Comparison of ENCODE assay signal across 13 mouse cellular contexts in genomic region chr5:125073896-125074295, GRCm38 (mm10).
DNase-seq lines count a peak whose midpoint lies in the region; ATAC-seq and TF ChIP-seq lines count a peak whose summit lies in the region.
"Had no signal": no experiment of that assay in that cellular context is flagged by ENCODE, and none has a peak within 500 bp of the region (broad histone marks: within the 10 kb centered on the region; RNA-seq: fewer than 3 reads in every experiment).

No protein-coding gene starts in this region.

- H3K27me3 ChIP-seq in forebrain, embryonic 16.5 days (replicated peaks; ENCODE audit: control insufficient read depth, insufficient read depth, low read length), result no peaks in the 10 kb centered on the region
- H3K27me3 ChIP-seq in forebrain, embryonic 13.5 days, result no peaks in the 10 kb centered on the region
- no peaks in the 10 kb centered on the region for H3K27me3 ChIP-seq in lung, embryonic 15.5 days
- no peaks in the 10 kb centered on the region for H3K27me3 ChIP-seq in CH12.LX (replicated peaks)
- H3K27me3 ChIP-seq: embryonic facial prominence, embryonic 15.5 days; heart, embryonic 15.5 days; hindbrain, embryonic 12.5 days had no signal

- H3K36me3 ChIP-seq in forebrain, embryonic 16.5 days (ENCODE audit: control insufficient read depth, insufficient read depth), result no peaks in the 10 kb centered on the region; the same call in 1 of the 2 replicates
- H3K36me3 ChIP-seq in forebrain, embryonic 13.5 days (ENCODE audit: poor library complexity, severe bottlenecking), result peaks cover 68% of the 10 kb centered on the region
- peaks cover 30% of the 10 kb centered on the region for H3K36me3 ChIP-seq in lung, embryonic 15.5 days
- peaks cover 10 to 89% of the 10 kb centered on the region in 2 experiments for H3K36me3 ChIP-seq in CH12.LX (replicated peaks in 1 of 2; ENCODE audit: control insufficient read depth in 1 of 2, insufficient read depth in 1 of 2, low read length in 1 of 2)

- peak; percentile 56 for TF ChIP-seq EP300 in CH12.LX (IDR thresholded peaks at IDR 0.05; ENCODE audit: low read length)

- dilution Hi-C loops in CH12.LX (cut with MboI; ENCODE audit: extremely low pct_ligation_motif_present, extremely low pct_unique_long_range_greater_than_20kb, low sequenced_read_pairs), result no loop called here

- TF ChIP-seq POLR2A in lung, adult 2 months (IDR thresholded peaks at IDR 0.05; ENCODE audit: borderline replicate concordance, extremely low read depth, low read depth, low read length), result no peak
- TF ChIP-seq POLR2A in CH12.LX (IDR thresholded peaks at IDR 0.05; ENCODE audit: low read depth, low read length), result no peak

- no peak for TF ChIP-seq CTCF in lung, adult 2 months (IDR thresholded peaks at IDR 0.05; ENCODE audit: insufficient read depth, low read length)
- TF ChIP-seq CTCF in CH12.LX (conservative IDR thresholded peaks at IDR 0.05 in 1 of 2, IDR thresholded peaks at IDR 0.05 in 1 of 2; ENCODE audit: low read depth in 2 of 2, low read length in 2 of 2), result no peak

- in situ Hi-C loops in CH12.LX (cut with MboI; ENCODE audit: low pct_ligation_motif_present, low pct_unique_long_range_greater_than_20kb, low sequenced_read_pairs), result no loop called here

- 0 out of 2 replicates have a peak, but pooled peaks have one; percentile 14 for ATAC-seq in forebrain, embryonic 16.5 days
- ATAC-seq in forebrain, embryonic 13.5 days, result no peak
- ATAC-seq in lung, embryonic 15.5 days (ENCODE audit: borderline replicate concordance, extremely low read depth, low FRiP score, low TSS enrichment), result no peak
- ATAC-seq in megakaryocyte, adult 5-6 weeks (ENCODE audit: poor library complexity, severe bottlenecking), result 0 out of 2 replicates have a peak, but pooled peaks have one; percentile 14
- no peak for ATAC-seq in erythroid progenitor cell, adult 5-6 weeks (replicated peaks; ENCODE audit: low FRiP score, poor library complexity, severe bottlenecking)

- no peaks in the 10 kb centered on the region for H3K79me2 ChIP-seq in CH12.LX (replicated peaks; ENCODE audit: control insufficient read depth, extremely low read depth, insufficient read depth, poor library complexity, severe bottlenecking)

- WGBS in forebrain, embryonic 16.5 days, result 89% methylated on average over 8 of the region's 8 CpGs
- 89% methylated on average over 8 of the region's 8 CpGs for WGBS in forebrain, embryonic 13.5 days
- WGBS in lung, embryonic 15.5 days, result 86% methylated on average over 8 of the region's 8 CpGs
- 80% methylated on average over 8 of the region's 8 CpGs for WGBS in lung, adult 2 months

- no peak overlapping the region for H3K4me3 ChIP-seq in forebrain, embryonic 16.5 days (replicated peaks; ENCODE audit: low read length)
- no peak overlapping the region for H3K4me3 ChIP-seq in forebrain, embryonic 13.5 days
- no peak overlapping the region for H3K4me3 ChIP-seq in lung, embryonic 15.5 days
- H3K4me3 ChIP-seq in lung, adult 2 months (replicated peaks; ENCODE audit: extremely low read depth, low read depth, low read length), result no peak overlapping the region
- H3K4me3 ChIP-seq in CH12.LX (replicated peaks in 1 of 3; ENCODE audit: low read depth in 2 of 3, low read length in 2 of 3, poor library complexity in 1 of 3), result no peak overlapping the region
- H3K4me3 ChIP-seq: embryonic facial prominence, embryonic 15.5 days; heart, embryonic 15.5 days; hindbrain, embryonic 12.5 days had no signal

- DNase-seq in lung, adult 2 months, result no peak
- no peak for DNase-seq in CH12.LX (ENCODE audit: extremely low read depth)
- DNase-seq: cerebellum, adult 11-12 months; gastrocnemius, postnatal 14 days had no signal

- H3K9me3 ChIP-seq in forebrain, embryonic 16.5 days (ENCODE audit: control insufficient read depth, low read length), result no peaks in the 10 kb centered on the region
- H3K9me3 ChIP-seq in forebrain, embryonic 13.5 days (replicated peaks), result no peaks in the 10 kb centered on the region
- H3K9me3 ChIP-seq in lung, embryonic 15.5 days, result no peaks in the 10 kb centered on the region
- no peaks in the 10 kb centered on the region for H3K9me3 ChIP-seq in CH12.LX (replicated peaks; ENCODE audit: low read length)
- H3K9me3 ChIP-seq: embryonic facial prominence, embryonic 15.5 days; heart, embryonic 15.5 days; hindbrain, embryonic 12.5 days had no signal

- TF ChIP-seq RAD21 in CH12.LX (IDR thresholded peaks at IDR 0.05; ENCODE audit: low read depth, low read length), result no peak

- no peak overlapping the region for H3K27ac ChIP-seq in forebrain, embryonic 16.5 days (ENCODE audit: low read length)
- H3K27ac ChIP-seq in forebrain, embryonic 13.5 days, result no peak overlapping the region
- H3K27ac ChIP-seq in lung, embryonic 15.5 days, result 0 out of 2 replicates have a peak overlapping the region, but pooled peaks have one; percentile 15
- H3K27ac ChIP-seq in CH12.LX (ENCODE audit: insufficient read depth, low read depth), result no peak overlapping the region
- H3K27ac ChIP-seq: embryonic facial prominence, embryonic 15.5 days; heart, embryonic 15.5 days had no signal

- no peak overlapping the region for H3K4me2 ChIP-seq in forebrain, embryonic 16.5 days (ENCODE audit: low read length)
- no peak overlapping the region for H3K4me2 ChIP-seq in forebrain, embryonic 13.5 days
- H3K4me2 ChIP-seq in lung, embryonic 15.5 days, result no peak overlapping the region
- no peak overlapping the region for H3K4me2 ChIP-seq in CH12.LX (ENCODE audit: insufficient read depth, low read depth, poor library complexity, severe bottlenecking)
- H3K4me2 ChIP-seq: embryonic facial prominence, embryonic 15.5 days; heart, embryonic 15.5 days; hindbrain, embryonic 12.5 days; liver, embryonic 11.5 days had no signal

- H3K9ac ChIP-seq in forebrain, embryonic 16.5 days (replicated peaks; ENCODE audit: low read depth, low read length), result no peak overlapping the region
- H3K9ac ChIP-seq in forebrain, embryonic 13.5 days, result no peak overlapping the region
- no peak overlapping the region for H3K9ac ChIP-seq in lung, embryonic 15.5 days
- H3K9ac ChIP-seq in CH12.LX (ENCODE audit: insufficient read depth, low read depth), result no peak overlapping the region
- H3K9ac ChIP-seq: embryonic facial prominence, embryonic 15.5 days; hindbrain, embryonic 12.5 days had no signal

- peaks cover 14% of the 10 kb centered on the region for H3K4me1 ChIP-seq in forebrain, embryonic 16.5 days (replicated peaks; ENCODE audit: control insufficient read depth, insufficient read depth, low read length)
- H3K4me1 ChIP-seq in forebrain, embryonic 13.5 days, result peaks cover 18% of the 10 kb centered on the region
- peaks cover 60% of the 10 kb centered on the region for H3K4me1 ChIP-seq in lung, embryonic 15.5 days
- H3K4me1 ChIP-seq in lung, adult 2 months (ENCODE audit: control insufficient read depth, insufficient read depth, low read length), result peaks cover 26% of the 10 kb centered on the region
- peaks cover 39 to 70% of the 10 kb centered on the region in 2 experiments for H3K4me1 ChIP-seq in CH12.LX (ENCODE audit: control insufficient read depth in 1 of 2, insufficient read depth in 2 of 2)

TF ChIP-seq in CH12.LX, 34 proteins besides CTCF, POLR2A, EP300 and RAD21:
- TF ChIP-seq ZMIZ1 (IDR thresholded peaks at IDR 0.05; ENCODE audit: low read depth, low read length) (no peak), E2F4 (IDR thresholded peaks at IDR 0.05; ENCODE audit: insufficient replicate concordance, low read depth, low read length) (no peak), NELFE (IDR thresholded peaks at IDR 0.05; ENCODE audit: low read depth, low read length) (no peak), MAZ (IDR thresholded peaks at IDR 0.05; ENCODE audit: low read depth, low read length) (no peak), MAFK (IDR thresholded peaks at IDR 0.05; ENCODE audit: insufficient replicate concordance, low read length) (no peak), IRF4 (IDR thresholded peaks at IDR 0.05; ENCODE audit: low read depth, low read length) (peak; percentile 54), BHLHE40 (IDR thresholded peaks at IDR 0.05; ENCODE audit: low read depth, low read length) (peak; percentile 30; the same call in 1 of the 2 replicates), MAX (IDR thresholded peaks at IDR 0.05; ENCODE audit: low read length) (no peak), JUND (conservative IDR thresholded peaks at IDR 0.05; ENCODE audit: low read depth, low read length) (peak; percentile 55; the same call in 1 of the 2 replicates), TCF12 (IDR thresholded peaks at IDR 0.05; ENCODE audit: low read depth, low read length) (peak; percentile 40; the same call in 1 of the 2 replicates), MYC (IDR thresholded peaks at IDR 0.05; ENCODE audit: low read depth, low read length) (no peak), JUN (IDR thresholded peaks at IDR 0.05; ENCODE audit: insufficient read depth, low read depth, low read length) (peak; percentile 36), MEF2A (IDR thresholded peaks at IDR 0.05; ENCODE audit: borderline replicate concordance, low read depth, low read length) (peak; percentile 49; the same call in 1 of the 2 replicates), ETS1 (conservative IDR thresholded peaks at IDR 0.05; ENCODE audit: low read depth, low read length) (peak; percentile 70; the same call in 1 of the 2 replicates)

Comparison
In these comparisons a context has a peak if more than half of its experiments do, and no peak if none do; other contexts are left out.
1. ATAC-seq: peak in forebrain, embryonic 16.5 days (single experiment) and megakaryocyte, adult 5-6 weeks (single experiment); none in forebrain, embryonic 13.5 days (single experiment), lung, embryonic 15.5 days (single experiment) and erythroid progenitor cell, adult 5-6 weeks (single experiment).